Mouse (Mus musculus) kidney, adult 2 months (tissue): ENCODE results near the gene Upk3bl. TPM values are rescaled to one million over a fixed set of nuclear protein-coding genes. Genes with fewer than 3 reads are reported as not detected.

Experiments
- DNase-seq: peaks from one replicate; pipeline ENCODE4 v3.0.0; 2021
- H3K27ac ChIP-seq: fragments of 200-500 bp; 2 replicates; pipeline ENCODE4 v1.5.1; 2012; ENCODE audit warnings: low read depth, low read length, control low read depth, inconsistent platforms; ENCODE audit not compliant: insufficient read depth
- H3K27me3 ChIP-seq: fragments of 200-500 bp; replicated peaks from 2 replicates; pipeline ENCODE4 v1.6.1; 2012; ENCODE audit warnings: mild to moderate bottlenecking, moderate library complexity, low read length, inconsistent platforms; ENCODE audit not compliant: control insufficient read depth, insufficient read depth
- H3K36me3 ChIP-seq: fragments of 200-500 bp; 2 replicates; pipeline ENCODE4 v1.6.1; 2012; ENCODE audit warnings: mild to moderate bottlenecking, moderate library complexity, low read length, inconsistent platforms; ENCODE audit not compliant: control insufficient read depth, insufficient read depth
- H3K4me1 ChIP-seq: fragments of 200-500 bp; 2 replicates; pipeline ENCODE4 v1.6.1; 2011; ENCODE audit warnings: low read length; ENCODE audit not compliant: control insufficient read depth, insufficient read depth
- H3K4me3 ChIP-seq: fragments of 200-500 bp; 2 replicates; pipeline ENCODE4 v1.5.1; 2011; ENCODE audit warnings: mild to moderate bottlenecking, low read depth, low read length, control low read depth; ENCODE audit not compliant: insufficient read depth
- CTCF ChIP-seq: fragments of 200-500 bp; conservative IDR thresholded peaks from 2 replicates; pipeline ENCODE4 v1.5.1; 2011; ENCODE audit warnings: low read depth, mild to moderate bottlenecking, control low read depth, low read length, moderate library complexity, mixed read lengths; ENCODE audit not compliant: insufficient read depth, insufficient read length
- POLR2A ChIP-seq: fragments of 200-500 bp; IDR thresholded peaks from one replicate; pipeline ENCODE4 v1.6.1; 2011; ENCODE audit warnings: low read depth, low read length, control low read depth
- WGBS: fragments of 180-500 bp; shearing (Covaris S2); methylation state at CpG from one replicate; pipeline ENCODE4 v1.1.7; 2018; 5-methylcytosine and 5-hydroxymethylcytosine counted together
- polyA plus RNA-seq: library from polyadenylated mRNA; depleted of rRNA; stranded (reverse); fragments of >200 nt; gene quantifications from 2 replicates; pipeline ENCODE4 v1.2.3, GENCODE M21; 2012; rRNA removed

The Upk3bl gene
- polyA plus RNA-seq, result 0.52 and 0.96 TPM in 2 replicates

DNA sequence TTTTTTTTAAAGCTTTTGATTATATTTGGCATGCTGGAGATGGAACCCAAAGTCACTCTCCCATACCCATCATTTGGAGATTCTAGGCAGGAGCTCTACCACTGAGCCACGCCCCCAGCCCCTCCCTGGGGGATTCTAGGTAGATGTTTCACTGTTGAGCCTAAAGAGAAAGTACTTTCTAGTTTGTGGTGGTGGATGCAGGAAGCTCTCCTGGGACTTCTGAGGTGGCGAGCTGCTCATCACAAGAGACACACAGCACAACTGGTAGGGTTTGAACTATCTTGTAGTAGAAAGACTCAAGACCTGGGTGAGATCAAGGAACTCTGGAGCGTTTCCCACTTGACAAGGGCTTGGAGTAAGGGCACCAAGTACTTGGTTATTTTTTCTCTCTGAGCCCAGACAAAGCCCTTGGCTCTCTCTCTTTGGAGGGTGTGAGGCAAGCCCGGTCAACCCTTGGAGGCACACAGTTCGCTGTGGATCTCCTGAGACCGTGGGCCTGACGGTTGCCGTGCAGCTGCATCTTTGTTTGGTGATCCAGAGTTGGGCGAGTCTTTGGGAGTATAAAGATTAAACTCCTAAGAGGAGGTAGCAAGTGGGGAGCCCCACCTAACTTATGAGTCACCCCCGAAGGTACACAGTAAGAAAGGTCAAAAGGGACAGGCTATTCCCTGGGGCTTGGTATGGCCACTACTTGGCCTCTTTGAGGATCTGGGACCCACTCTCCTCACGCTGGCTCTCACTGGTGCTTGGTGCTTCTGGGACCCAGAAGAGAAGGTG, at the start of gene Upk3bl:
Upk3bl (plus strand) TSS at position 192 of the 777 bp plus-strand sequence.
- H3K4me1 ChIP-seq, result peaks cover 3% of the 10 kb centered on the region; the same call in 1 of the 2 replicates
- 87% methylated on average over 11 of the region's 11 CpGs for WGBS
- H3K27me3 ChIP-seq, result no peaks in the 10 kb centered on the region
- H3K27ac ChIP-seq, result no peak within 1 kb of the TSS
- no peak within 1 kb of the TSS for H3K4me3 ChIP-seq
- TF ChIP-seq POLR2A (no peak), CTCF (no peak)
- no peak for DNase-seq
- no peaks in the 10 kb centered on the region for H3K36me3 ChIP-seq

DNA sequence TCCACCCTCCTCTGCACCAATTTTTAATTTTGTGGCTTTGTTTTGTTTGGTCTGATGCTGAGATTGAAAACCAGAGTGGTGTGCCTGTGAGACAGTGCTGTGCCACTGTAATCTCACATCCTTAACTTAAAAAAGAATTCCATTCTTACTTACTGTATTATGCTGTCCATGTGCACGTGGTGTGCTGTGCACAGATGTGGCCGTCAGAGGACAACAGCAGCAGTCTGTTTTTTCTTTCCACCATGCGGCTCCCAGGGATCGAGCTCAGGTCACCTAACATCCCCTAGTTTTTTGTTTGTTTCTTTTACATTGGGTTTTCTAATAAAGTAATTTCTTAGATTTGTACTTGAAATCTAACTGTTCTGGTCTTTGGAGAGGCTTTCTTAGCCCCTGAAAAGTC, 49.8 kb upstream of the Upk3bl start:
- Histone ChIP-seq H3K36me3 (no peaks in the 10 kb centered on the region), H3K27ac (no peak overlapping the region), H3K27me3 (no peaks in the 10 kb centered on the region), H3K4me1 (no peaks in the 10 kb centered on the region), H3K4me3 (no peak overlapping the region)
- 60% methylated on average over 4 of the region's 4 CpGs for WGBS
- DNase-seq, result no peak
- TF ChIP-seq POLR2A, result no peak
- TF ChIP-seq CTCF, result no peak

DNA sequence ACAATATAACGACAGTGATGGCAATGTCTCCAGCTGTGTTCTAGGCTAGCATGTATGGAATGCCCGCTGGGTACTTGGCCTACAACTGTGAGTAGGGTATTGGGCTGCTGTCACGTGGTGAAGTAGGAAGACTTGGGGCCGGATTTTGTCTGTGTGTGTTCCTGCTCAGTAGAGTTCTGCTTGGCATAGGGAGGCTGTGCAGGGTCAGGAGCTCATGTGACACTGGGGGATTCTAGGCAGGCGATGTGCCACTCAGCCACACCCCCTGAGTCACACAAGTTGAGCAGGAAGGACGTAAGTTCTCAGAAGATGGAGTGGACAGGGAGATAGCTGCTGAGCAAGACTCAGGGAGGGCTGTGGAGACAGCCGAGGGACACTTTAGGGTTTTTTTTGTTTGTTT, 46.5 kb upstream of the Upk3bl start:
- Histone ChIP-seq H3K27ac (no peak overlapping the region), H3K27me3 (no peaks in the 10 kb centered on the region), H3K36me3 (no peaks in the 10 kb centered on the region; the same call in 1 of the 2 replicates), H3K4me1 (no peaks in the 10 kb centered on the region), H3K4me3 (no peak overlapping the region)
- TF ChIP-seq POLR2A, result no peak
- no peak for TF ChIP-seq CTCF
- WGBS, result 67% methylated on average over 7 of the region's 7 CpGs
- no peak for DNase-seq

DNA sequence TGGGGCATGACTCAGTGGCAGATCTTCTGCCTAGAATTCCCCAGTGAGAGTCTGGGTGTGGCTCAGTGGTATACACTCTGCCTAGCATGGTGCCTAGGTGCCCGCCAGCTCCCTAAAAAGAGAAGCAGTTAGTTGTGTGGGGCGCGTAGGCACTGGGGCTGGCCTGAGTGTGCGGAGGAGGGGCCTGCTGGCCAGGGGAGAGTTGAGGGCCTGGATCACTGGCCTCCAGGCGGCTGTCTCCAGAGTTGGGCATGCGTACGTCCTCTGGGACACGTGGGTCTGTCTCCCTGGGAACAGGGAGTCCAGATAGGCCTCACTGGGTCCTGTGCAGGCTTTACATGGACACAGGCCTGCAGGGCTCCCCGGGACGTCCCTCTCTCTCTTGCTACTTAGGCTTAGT, 39.4 kb upstream of the Upk3bl start:
- peak overlapping the region; percentile 77; the same call in 1 of the 2 replicates for H3K27ac ChIP-seq

DNA sequence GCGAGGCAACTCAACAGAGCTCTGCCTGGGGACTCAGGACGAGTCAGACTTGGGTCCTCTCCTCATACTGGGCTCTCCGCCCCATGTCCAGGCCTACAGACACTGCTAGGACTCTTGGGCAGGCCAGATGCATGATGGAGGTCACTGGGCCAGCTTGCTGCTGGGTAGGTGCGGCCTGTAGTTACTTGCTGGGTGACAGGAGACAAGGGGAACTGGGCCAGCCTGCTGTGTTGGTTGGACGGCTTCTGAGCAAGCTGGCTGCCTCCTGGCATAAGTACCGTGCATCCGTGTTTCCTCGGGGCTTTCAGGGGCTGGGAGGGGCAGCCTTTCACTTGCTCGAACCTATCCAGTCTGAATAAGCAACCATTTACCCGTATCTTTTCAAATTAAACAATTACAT, 38.7 kb upstream of the Upk3bl start:
- Histone ChIP-seq H3K27ac (peak overlapping the region; percentile 77; the same call in 1 of the 2 replicates), H3K27me3 (no peaks in the 10 kb centered on the region), H3K36me3 (no peaks in the 10 kb centered on the region; the same call in 1 of the 2 replicates), H3K4me1 (0 out of 2 replicates have a peak, but pooled peaks cover 2% of the 10 kb centered on the region), H3K4me3 (no peak overlapping the region)
- WGBS, result 61% methylated on average over 10 of the region's 10 CpGs
- DNase-seq, result peak; percentile 46
- TF ChIP-seq CTCF (no peak), POLR2A (no peak)

More for the DNA sequence above, 39.4 kb upstream of the Upk3bl start:
- Histone ChIP-seq H3K36me3 (no peaks in the 10 kb centered on the region; the same call in 1 of the 2 replicates), H3K4me3 (no peak overlapping the region), H3K4me1 (0 out of 2 replicates have a peak, but pooled peaks cover 2% of the 10 kb centered on the region), H3K27me3 (no peaks in the 10 kb centered on the region)
- WGBS, result 64% methylated on average over 10 of the region's 10 CpGs
- peak; percentile 55 for DNase-seq
- TF ChIP-seq CTCF (no peak), POLR2A (no peak)

DNA sequence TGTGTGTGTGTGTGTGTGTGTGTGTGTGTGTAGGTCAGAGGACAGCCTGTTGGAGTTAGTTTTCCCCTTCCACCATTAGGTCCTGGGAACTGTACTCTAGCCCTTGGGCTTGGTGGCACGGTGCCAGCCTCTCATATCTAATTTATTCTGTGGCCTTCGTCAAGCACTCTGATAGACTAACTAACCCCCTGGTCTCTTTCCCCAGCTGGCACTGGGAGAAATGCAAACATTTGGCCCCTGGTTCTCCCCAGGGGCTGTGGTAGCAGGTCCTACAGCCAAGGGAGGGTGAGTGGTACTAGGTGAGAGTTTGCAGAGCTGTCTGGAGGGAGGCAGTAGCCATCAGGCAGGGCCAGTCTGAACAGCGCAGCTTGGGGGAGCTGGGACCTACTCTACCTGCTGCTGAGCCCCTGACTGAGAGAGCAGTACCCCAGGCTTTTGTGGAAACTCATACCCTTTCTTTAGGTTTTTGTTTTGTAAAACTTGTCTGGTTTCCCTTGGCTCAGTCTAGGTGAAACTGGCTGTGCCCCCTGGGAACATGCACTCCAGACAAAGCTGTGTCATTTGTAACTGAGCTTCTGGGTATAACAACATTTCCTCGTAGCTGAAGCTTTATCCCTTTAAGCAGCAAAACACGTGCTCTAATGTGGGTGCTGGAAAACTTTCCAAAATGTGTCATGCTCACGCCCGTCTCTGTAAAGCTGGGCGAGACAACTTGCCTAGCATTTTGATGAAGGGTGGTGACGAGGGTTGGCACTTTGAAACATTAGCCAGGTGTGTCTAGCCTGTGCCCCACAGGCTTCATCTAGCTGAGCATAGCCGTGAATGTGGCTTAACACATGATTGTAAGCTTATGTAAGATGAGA, 38.0 kb upstream of the Upk3bl start:
- Histone ChIP-seq H3K36me3 (no peaks in the 10 kb centered on the region; the same call in 1 of the 2 replicates), H3K27me3 (no peaks in the 10 kb centered on the region), H3K4me3 (no peak overlapping the region), H3K27ac (peak overlapping the region; percentile 77), H3K4me1 (0 out of 2 replicates have a peak, but pooled peaks cover 2% of the 10 kb centered on the region)
- peak; percentile 75 for DNase-seq
- WGBS, result 53% methylated on average over 10 of the region's 10 CpGs
- TF ChIP-seq CTCF (no peak), POLR2A (no peak)

DNA sequence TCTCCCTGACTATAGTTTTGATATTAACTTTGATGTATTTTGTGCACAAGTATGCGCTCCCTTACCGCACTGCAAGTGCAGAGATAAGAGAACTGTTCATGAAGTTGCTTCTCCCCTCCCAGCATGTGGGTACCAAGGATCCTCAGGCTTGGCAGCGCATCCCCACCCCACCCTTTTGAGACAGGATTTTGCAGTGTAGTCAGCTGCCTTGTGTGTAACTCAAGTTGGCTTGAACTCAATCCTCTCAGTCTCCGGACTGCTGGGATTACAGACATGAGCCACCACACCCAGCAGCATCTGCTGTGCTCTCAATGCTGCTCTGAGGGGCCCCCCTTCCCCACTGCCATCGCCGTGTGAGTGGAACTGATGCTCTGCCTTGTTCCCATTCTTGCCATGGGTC, 37.0 kb upstream of the Upk3bl start:
- Histone ChIP-seq H3K27me3 (no peaks in the 10 kb centered on the region), H3K4me1 (0 out of 2 replicates have a peak, but pooled peaks cover 2% of the 10 kb centered on the region), H3K4me3 (no peak overlapping the region), H3K27ac (no peak overlapping the region), H3K36me3 (no peaks in the 10 kb centered on the region; the same call in 1 of the 2 replicates)
- TF ChIP-seq POLR2A (no peak), CTCF (no peak)
- WGBS, result 86% methylated on average over 6 of the region's 6 CpGs
- DNase-seq, result no peak
